In the genomic region with DNA sequence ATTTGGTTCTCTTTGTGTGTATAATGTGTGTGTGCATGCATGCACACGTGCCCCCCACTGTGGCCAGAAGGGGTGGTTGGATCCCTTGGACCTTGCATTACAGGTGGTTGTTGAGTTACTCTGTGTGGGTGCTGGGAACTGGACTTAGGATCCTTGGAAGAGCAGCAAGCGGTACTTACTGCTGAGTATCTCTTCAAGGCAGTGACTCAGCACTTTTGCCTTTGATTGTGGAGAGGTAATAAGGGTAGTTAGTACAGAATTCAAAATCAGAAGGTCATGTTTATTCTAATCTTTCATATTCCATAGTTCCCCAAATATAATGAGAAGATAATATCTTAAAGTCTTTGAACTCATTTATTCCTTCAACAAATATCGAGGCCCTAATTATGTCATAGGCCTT, we compare ENCODE assay signal across 22 mouse cellular contexts. TPM values are rescaled to one million over a fixed set of nuclear protein-coding genes. Genes with fewer than 3 reads are reported as not detected.
A peak's percentile ranks its signal among the peaks of the same experiment; 100 is the strongest.
DNase-seq lines count a peak whose midpoint lies in the region; ATAC-seq and TF ChIP-seq lines count a peak whose summit lies in the region.
"Had no signal": no experiment of that assay in that cellular context is flagged by ENCODE, and none has a peak within 500 bp of the region (broad histone marks: within the 10 kb centered on the region; RNA-seq: fewer than 3 reads in every experiment).

No protein-coding gene starts in this region.

- H3K27ac ChIP-seq in liver, embryonic 14.5 days: no peak overlapping the region
- H3K27ac ChIP-seq in liver, postnatal 0 days (ENCODE audit: low read depth): no peak overlapping the region
- no peak overlapping the region for H3K27ac ChIP-seq in ES-E14 (ENCODE audit: insufficient read depth, low read depth, low read length, poor library complexity, severe bottlenecking)
- H3K27ac ChIP-seq: embryonic facial prominence, embryonic 12.5 days; forebrain, embryonic 13.5 days; heart, embryonic 13.5 days; hindbrain, embryonic 15.5 days had no signal

- peaks cover under 1 to 2% of the 10 kb centered on the region in 2 experiments for H3K4me1 ChIP-seq in liver, embryonic 14.5 days (replicated peaks; ENCODE audit: control insufficient read depth in 2 of 2, insufficient read depth in 2 of 2, low read length in 1 of 2)
- peaks cover 4% of the 10 kb centered on the region; the same call in 1 of the 2 replicates for H3K4me1 ChIP-seq in liver, postnatal 0 days (ENCODE audit: insufficient read depth)
- H3K4me1 ChIP-seq in ES-E14 (ENCODE audit: control insufficient read depth in 2 of 2, insufficient read depth in 2 of 2, low read length in 2 of 2, poor library complexity in 1 of 2): peaks cover 2 to 4% of the 10 kb centered on the region in 2 experiments; a peak in 1 of 4 replicates
- H3K4me1 ChIP-seq: embryonic facial prominence, embryonic 12.5 days; forebrain, embryonic 13.5 days; heart, embryonic 13.5 days; hindbrain, embryonic 15.5 days had no signal

- H3K9me3 ChIP-seq in liver, embryonic 14.5 days (ENCODE audit: control insufficient read depth, low read length): no peaks in the 10 kb centered on the region
- no peaks in the 10 kb centered on the region for H3K9me3 ChIP-seq in liver, postnatal 0 days (ENCODE audit: low read length)
- no peaks in the 10 kb centered on the region for H3K9me3 ChIP-seq in ES-E14 (ENCODE audit: control insufficient read depth, insufficient read depth, low read depth, low read length)
- H3K9me3 ChIP-seq: embryonic facial prominence, embryonic 12.5 days; forebrain, embryonic 13.5 days; heart, embryonic 13.5 days; hindbrain, embryonic 15.5 days had no signal

- H3K36me3 ChIP-seq in liver, embryonic 14.5 days (replicated peaks; ENCODE audit: control insufficient read depth, insufficient read depth, low read depth): peaks cover 8% of the 10 kb centered on the region; the same call in 1 of the 2 replicates
- peaks cover 36% of the 10 kb centered on the region for H3K36me3 ChIP-seq in liver, postnatal 0 days (replicated peaks; ENCODE audit: insufficient read depth, low read length)
- peaks cover 6% of the 10 kb centered on the region for H3K36me3 ChIP-seq in ES-E14 (ENCODE audit: control insufficient read depth, insufficient read depth, low read length, poor library complexity, severe bottlenecking)

- H3K9ac ChIP-seq in liver, embryonic 14.5 days (replicated peaks): no peak overlapping the region
- H3K9ac ChIP-seq in liver, postnatal 0 days (replicated peaks): no peak overlapping the region
- H3K9ac ChIP-seq in ES-E14 (ENCODE audit: insufficient read depth, low read depth, low read length, poor library complexity, severe bottlenecking): no peak overlapping the region
- H3K9ac ChIP-seq: embryonic facial prominence, embryonic 12.5 days; forebrain, embryonic 13.5 days; forebrain, postnatal 0 days; heart, embryonic 13.5 days; hindbrain, embryonic 15.5 days had no signal

- DNase-seq in kidney, adult 9 months: peak; percentile 49
- DNase-seq in kidney, postnatal 14 days: no peak
- peak; percentile 9 to 16 (median 10) for DNase-seq in liver, embryonic 14.5 days (ENCODE audit: low read depth in 3 of 3, low spot score in 3 of 3)
- no peak for DNase-seq in liver, postnatal 0 days
- no peak for DNase-seq in ES-E14 (ENCODE audit: low read depth, low spot score)
- no peak for DNase-seq in thymus, postnatal 14 days
- no peak for DNase-seq in spleen, adult 18-20 months
- DNase-seq: adrenal gland, adult 8-10 months; adrenal gland, postnatal 36 days; cerebellum, adult 11 months; cerebellum, adult 8-10 months; cerebellum, postnatal 14 days; forebrain, postnatal 0 days; gastrocnemius, postnatal 25 days; heart, adult 11 months; heart, postnatal 36 days had no signal

- ATAC-seq in liver, embryonic 14.5 days (ENCODE audit: insufficient read depth): no peak
- no peak for ATAC-seq in liver, postnatal 0 days
- ATAC-seq in erythroblast, adult 5-6 weeks (replicated peaks; ENCODE audit: low FRiP score, poor library complexity, severe bottlenecking): 0 out of 2 replicates have a peak, but pooled peaks have one; percentile 33
- ATAC-seq: forebrain, embryonic 13.5 days; forebrain, postnatal 0 days; inflammation-experienced regulatory T-cells, adult 6 months had no signal

- no peak for TF ChIP-seq EP300 in liver, embryonic 14.5 days (IDR thresholded peaks at IDR 0.05; ENCODE audit: low read depth)
- TF ChIP-seq EP300 in liver, postnatal 0 days (IDR thresholded peaks at IDR 0.05; ENCODE audit: low read depth): no peak

- H3K27me3 ChIP-seq in liver, embryonic 14.5 days (ENCODE audit: control insufficient read depth, insufficient read depth, low read length): no peaks in the 10 kb centered on the region
- no peaks in the 10 kb centered on the region for H3K27me3 ChIP-seq in liver, postnatal 0 days (ENCODE audit: insufficient read depth, low read length)
- H3K27me3 ChIP-seq: embryonic facial prominence, embryonic 12.5 days; forebrain, embryonic 13.5 days; heart, embryonic 13.5 days; hindbrain, embryonic 15.5 days had no signal

- H3K4me3 ChIP-seq in liver, embryonic 14.5 days (ENCODE audit: insufficient read depth in 1 of 2, low read depth in 2 of 2, low read length in 2 of 2): no peak overlapping the region
- no peak overlapping the region for H3K4me3 ChIP-seq in liver, postnatal 0 days (ENCODE audit: low read depth, low read length)
- H3K4me3 ChIP-seq in ES-E14 (ENCODE audit: insufficient read depth in 1 of 2, low read depth in 1 of 2, low read length in 2 of 2, poor library complexity in 1 of 2, severe bottlenecking in 1 of 2): no peak overlapping the region
- H3K4me3 ChIP-seq: embryonic facial prominence, embryonic 12.5 days; forebrain, embryonic 13.5 days; heart, embryonic 13.5 days; hindbrain, embryonic 15.5 days had no signal

- 64% methylated on average over 3 of the region's 3 CpGs for WGBS in liver, embryonic 14.5 days (ENCODE audit: insufficient replicate concordance)
- 78% methylated on average over 3 of the region's 3 CpGs for WGBS in liver, postnatal 0 days (ENCODE audit: insufficient replicate concordance)

- TF ChIP-seq CTCF in liver, embryonic 14.5 days (IDR thresholded peaks at IDR 0.05; ENCODE audit: low read depth): no peak
- TF ChIP-seq CTCF in liver, postnatal 0 days (IDR thresholded peaks at IDR 0.05; ENCODE audit: low read depth): no peak

- H3K4me2 ChIP-seq in liver, embryonic 14.5 days (ENCODE audit: low read depth): no peak overlapping the region
- no peak overlapping the region for H3K4me2 ChIP-seq in liver, postnatal 0 days (ENCODE audit: low read depth, low read length)
- H3K4me2 ChIP-seq: embryonic facial prominence, embryonic 12.5 days; forebrain, embryonic 13.5 days; heart, embryonic 13.5 days; hindbrain, embryonic 15.5 days had no signal

- in situ Hi-C loops in ES-E14 (cut with MboI; ENCODE audit: low sequenced_read_pairs in 2 of 2, unreplicated experiment in 2 of 2): no loop called here

TF ChIP-seq in ES-E14, 5 proteins besides CTCF, POLR2A, EP300 and RAD21:
- no peak for TF ChIP-seq ZNF384 (IDR thresholded peaks at IDR 0.05; ENCODE audit: low read depth, low read length)
- peak; percentile 82 for TF ChIP-seq MAFK (IDR thresholded peaks at IDR 0.05; ENCODE audit: insufficient read depth, low read depth, low read length)

RNA-seq across cellular contexts. Expression of a gene that starts 13.4 kb away (rescaled TPM):
- polyA plus RNA-seq in liver, embryonic 14.5 days (2012; rRNA removed): not detected in 2 replicates
- not detected in 2 replicates for polyA plus RNA-seq in liver, embryonic 14.5 days (2014; fragmentation: Nextera tagmentation; extraction: Ambion mirVana)
- polyA plus RNA-seq in liver, postnatal 0 days (2015; fragmentation: Nextera tagmentation; extraction: Ambion mirVana): not detected in 2 replicates
- total RNA-seq in ES-E14 (2012; rRNA removed): 0.27 and 0.95 TPM in 2 replicates
- total RNA-seq in erythroblast, adult 5-6 weeks (2015; ENCODE audit: low replicate concordance): not detected in 2 replicates
- not detected in 2 replicates for total RNA-seq in erythroblast, adult 5-6 weeks (2017; ENCODE audit: low replicate concordance)
- total RNA-seq: adrenal gland, postnatal 36 days; gastrocnemius, postnatal 25 days; heart, postnatal 36 days had no signal

RNA-seq across cellular contexts. Expression of a gene that starts 54.4 kb away (rescaled TPM):
- polyA plus RNA-seq in liver, embryonic 14.5 days (2012; rRNA removed): 17.1 and 17.9 TPM in 2 replicates
- polyA plus RNA-seq in liver, embryonic 14.5 days (2014; fragmentation: Nextera tagmentation; extraction: Ambion mirVana): 11.2 and 13.0 TPM in 2 replicates
- 12.1 and 13.3 TPM in 2 replicates for polyA plus RNA-seq in liver, postnatal 0 days (2015; fragmentation: Nextera tagmentation; extraction: Ambion mirVana)
- 58.7 and 69.2 TPM in 2 replicates for total RNA-seq in ES-E14 (2012; rRNA removed)
- 59.4 and 93.4 TPM in 2 replicates for total RNA-seq in erythroblast, adult 5-6 weeks (2015; ENCODE audit: low replicate concordance)
- total RNA-seq in erythroblast, adult 5-6 weeks (2017; ENCODE audit: low replicate concordance): 169 and 215 TPM in 2 replicates

Comparison
In these comparisons a context has a peak if more than half of its experiments do, and no peak if none do; other contexts are left out.
1. DNase-seq: peak in kidney, adult 9 months (single experiment) and liver, embryonic 14.5 days (3 of 3); none in kidney, postnatal 14 days (single experiment), liver, postnatal 0 days (single experiment), ES-E14 (single experiment), thymus, postnatal 14 days (single experiment) and spleen, adult 18-20 months (0 of 2).